Mouse (Mus musculus): ENCODE results near the gene 4930442H23Rik. TPM values are rescaled to one million over a fixed set of nuclear protein-coding genes. Genes with fewer than 3 reads are reported as not detected.

The 4930442H23Rik gene
- polyA plus RNA-seq, 1 experiment from 2014 or later = not detected

Other genes with a start within 250 kb of the 4930442H23Rik start
- gene Gng7, start 168.9 kb downstream of the 4930442H23Rik start, polyA plus RNA-seq (2015; fragmentation: Nextera tagmentation; extraction: Ambion mirVana) = 5.2 and 6.1 TPM in 2 replicates
- gene Diras1, start 158.2 kb downstream of the 4930442H23Rik start, polyA plus RNA-seq (2015; fragmentation: Nextera tagmentation; extraction: Ambion mirVana) = 0.49 and 0.57 TPM in 2 replicates
- gene Slc39a3, start 146.4 kb downstream of the 4930442H23Rik start, polyA plus RNA-seq (2015; fragmentation: Nextera tagmentation; extraction: Ambion mirVana) = 18.2 and 20.9 TPM in 2 replicates
- 163 and 167 TPM in 2 replicates for gene Sgta, start 123.7 kb downstream of the 4930442H23Rik start, polyA plus RNA-seq (2015; fragmentation: Nextera tagmentation; extraction: Ambion mirVana)
- gene Thop1, start 113.8 kb downstream of the 4930442H23Rik start, polyA plus RNA-seq (2015; fragmentation: Nextera tagmentation; extraction: Ambion mirVana) = 55.4 and 64.4 TPM in 2 replicates
- gene Creb3l3, start 85.0 kb downstream of the 4930442H23Rik start, polyA plus RNA-seq (2015; fragmentation: Nextera tagmentation; extraction: Ambion mirVana) = 14.5 and 18.9 TPM in 2 replicates
- 143 and 145 TPM in 2 replicates for gene Map2k2, start 77.9 kb downstream of the 4930442H23Rik start, polyA plus RNA-seq (2015; fragmentation: Nextera tagmentation; extraction: Ambion mirVana)
- 36.6 and 47.4 TPM in 2 replicates for gene Zbtb7a, start 48.6 kb downstream of the 4930442H23Rik start, polyA plus RNA-seq (2015; fragmentation: Nextera tagmentation; extraction: Ambion mirVana)
- gene Pias4, start 15.9 kb downstream of the 4930442H23Rik start, polyA plus RNA-seq (2015; fragmentation: Nextera tagmentation; extraction: Ambion mirVana) = 34.8 and 35.8 TPM in 2 replicates
- 533 and 575 TPM in 2 replicates for gene Eef2, start 7.2 kb downstream of the 4930442H23Rik start, polyA plus RNA-seq (2015; fragmentation: Nextera tagmentation; extraction: Ambion mirVana)
- 30.5 and 32.4 TPM in 2 replicates for gene Dapk3, start 844 bp downstream of the 4930442H23Rik start, polyA plus RNA-seq (2015; fragmentation: Nextera tagmentation; extraction: Ambion mirVana)
- 0.57 TPM in 1 of 2 replicates, not detected in the other for gene Nmrk2, start 18.2 kb upstream of the 4930442H23Rik start, polyA plus RNA-seq (2015; fragmentation: Nextera tagmentation; extraction: Ambion mirVana)
- 1.5 TPM in 2 replicates for gene Atcay, start 47.0 kb upstream of the 4930442H23Rik start, polyA plus RNA-seq (2015; fragmentation: Nextera tagmentation; extraction: Ambion mirVana)
- 5.3 and 5.9 TPM in 2 replicates for gene Zfr2, start 49.3 kb upstream of the 4930442H23Rik start, polyA plus RNA-seq (2015; fragmentation: Nextera tagmentation; extraction: Ambion mirVana)
- gene Matk, start 69.1 kb upstream of the 4930442H23Rik start, polyA plus RNA-seq (2015; fragmentation: Nextera tagmentation; extraction: Ambion mirVana) = 3.6 and 4.2 TPM in 2 replicates
- 197 and 220 TPM in 2 replicates for gene Mrpl54, start 83.1 kb upstream of the 4930442H23Rik start, polyA plus RNA-seq (2015; fragmentation: Nextera tagmentation; extraction: Ambion mirVana)
- 61.6 and 66.9 TPM in 2 replicates for gene Apba3, start 83.1 kb upstream of the 4930442H23Rik start, polyA plus RNA-seq (2015; fragmentation: Nextera tagmentation; extraction: Ambion mirVana)
- gene Tjp3, start 107.7 kb upstream of the 4930442H23Rik start, polyA plus RNA-seq (2015; fragmentation: Nextera tagmentation; extraction: Ambion mirVana) = 29.1 and 35.7 TPM in 2 replicates
- gene Pip5k1c, start 109.1 kb upstream of the 4930442H23Rik start, polyA plus RNA-seq (2015; fragmentation: Nextera tagmentation; extraction: Ambion mirVana) = 40.8 and 41.8 TPM in 2 replicates
- gene Cactin, start 137.3 kb upstream of the 4930442H23Rik start, polyA plus RNA-seq (2015; fragmentation: Nextera tagmentation; extraction: Ambion mirVana) = 22.4 and 26.7 TPM in 2 replicates
- 28.1 and 31.5 TPM in 2 replicates for gene Tbxa2r, start 144.9 kb upstream of the 4930442H23Rik start, polyA plus RNA-seq (2015; fragmentation: Nextera tagmentation; extraction: Ambion mirVana)
- gene Gipc3, start 159.4 kb upstream of the 4930442H23Rik start, polyA plus RNA-seq (2015; fragmentation: Nextera tagmentation; extraction: Ambion mirVana) = 0.05 TPM in 1 of 2 replicates, not detected in the other
- 67.7 and 70.2 TPM in 2 replicates for gene Hmg20b, start 166.6 kb upstream of the 4930442H23Rik start, polyA plus RNA-seq (2015; fragmentation: Nextera tagmentation; extraction: Ambion mirVana)
- 7.3 and 8.6 TPM in 2 replicates for gene Mfsd12, start 173.6 kb upstream of the 4930442H23Rik start, polyA plus RNA-seq (2015; fragmentation: Nextera tagmentation; extraction: Ambion mirVana)
- 2.9 and 3.0 TPM in 2 replicates for gene 4930404N11Rik, start 182.0 kb upstream of the 4930442H23Rik start, polyA plus RNA-seq (2015; fragmentation: Nextera tagmentation; extraction: Ambion mirVana)
- gene Fzr1, start 194.7 kb upstream of the 4930442H23Rik start, polyA plus RNA-seq (2015; fragmentation: Nextera tagmentation; extraction: Ambion mirVana) = 69.2 and 79.0 TPM in 2 replicates
- 77.4 and 79.6 TPM in 2 replicates for gene Dohh, start 200.6 kb upstream of the 4930442H23Rik start, polyA plus RNA-seq (2015; fragmentation: Nextera tagmentation; extraction: Ambion mirVana)
- 3.0 and 3.8 TPM in 2 replicates for gene Gm48551, start 200.6 kb upstream of the 4930442H23Rik start, polyA plus RNA-seq (2015; fragmentation: Nextera tagmentation; extraction: Ambion mirVana)
- 1.3 and 1.5 TPM in 2 replicates for gene Gm48552, start 205.2 kb upstream of the 4930442H23Rik start, polyA plus RNA-seq (2015; fragmentation: Nextera tagmentation; extraction: Ambion mirVana)
- 61.8 and 65.3 TPM in 2 replicates for gene Smim24, start 209.2 kb upstream of the 4930442H23Rik start, polyA plus RNA-seq (2015; fragmentation: Nextera tagmentation; extraction: Ambion mirVana)